Comparison of ENCODE assay signal across 19 mouse cellular contexts in the genomic region with DNA sequence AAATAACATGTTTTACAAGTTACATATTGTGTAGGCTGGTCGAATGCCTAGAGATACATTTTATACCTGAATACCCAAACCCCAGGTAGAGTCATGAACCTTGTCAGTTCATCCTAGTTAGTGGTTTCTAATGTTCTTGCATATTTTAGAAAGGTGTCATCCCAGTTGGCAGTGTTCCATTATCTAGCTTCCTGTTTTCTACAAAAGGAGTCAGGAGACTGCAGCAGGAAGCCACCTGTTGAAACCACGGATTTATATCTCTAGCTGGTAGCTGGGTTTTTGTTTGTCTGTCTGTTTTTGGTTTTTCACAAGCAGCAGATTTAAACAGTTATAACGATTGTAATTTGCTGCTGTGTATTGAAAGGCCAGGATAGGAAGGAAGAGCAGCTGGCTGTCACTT.
DNase-seq lines count a peak whose midpoint lies in the region; ATAC-seq and TF ChIP-seq lines count a peak whose summit lies in the region.
"Had no signal": no experiment of that assay in that cellular context is flagged by ENCODE, and none has a peak within 500 bp of the region (broad histone marks: within the 10 kb centered on the region; RNA-seq: fewer than 3 reads in every experiment).

No protein-coding gene starts in this region.

- in situ Hi-C loops in Patski (cut with MboI; ENCODE audit: low pct_unique_long_range_greater_than_20kb): no loop called here

- H3K27me3 ChIP-seq in kidney, adult 2 months (replicated peaks; ENCODE audit: control insufficient read depth, insufficient read depth, low read length): no peaks in the 10 kb centered on the region
- H3K27me3 ChIP-seq in kidney, embryonic 14.5 days (ENCODE audit: control insufficient read depth, insufficient read depth, low read length): no peaks in the 10 kb centered on the region
- H3K27me3 ChIP-seq in Patski: no peaks in the 10 kb centered on the region
- H3K27me3 ChIP-seq: embryonic facial prominence, embryonic 15.5 days; midbrain, embryonic 15.5 days had no signal

- no peak overlapping the region for H3K4me2 ChIP-seq in kidney, embryonic 14.5 days (replicated peaks; ENCODE audit: low read depth, low read length)
- H3K4me2 ChIP-seq: embryonic facial prominence, embryonic 15.5 days; heart, embryonic 11.5 days; liver, embryonic 11.5 days; midbrain, embryonic 15.5 days had no signal

- POLR2A ChIA-PET in Patski (lab: Charles Lee): no interaction called here

- TF ChIP-seq POLR2A in kidney, adult 2 months (IDR thresholded peaks at IDR 0.05; ENCODE audit: low read depth, low read length): no peak

- no peaks in the 10 kb centered on the region for H3K4me1 ChIP-seq in kidney, adult 2 months (ENCODE audit: control insufficient read depth, insufficient read depth, low read length)
- H3K4me1 ChIP-seq in kidney, embryonic 14.5 days (ENCODE audit: control insufficient read depth, insufficient read depth, low read length): no peaks in the 10 kb centered on the region
- H3K4me1 ChIP-seq: embryonic facial prominence, embryonic 15.5 days; limb, embryonic 10.5 days; midbrain, embryonic 15.5 days had no signal

- H3K36me3 ChIP-seq in kidney, adult 2 months (ENCODE audit: control insufficient read depth, insufficient read depth, low read length): 0 out of 2 replicates have a peak, but pooled peaks cover 2% of the 10 kb centered on the region
- no peaks in the 10 kb centered on the region for H3K36me3 ChIP-seq in kidney, embryonic 14.5 days (ENCODE audit: control insufficient read depth, insufficient read depth, low read length)
- H3K36me3 ChIP-seq: midbrain, embryonic 15.5 days had no signal

- no peak overlapping the region for H3K9ac ChIP-seq in kidney, embryonic 14.5 days (ENCODE audit: low read depth, low read length)
- H3K9ac ChIP-seq: embryonic facial prominence, embryonic 15.5 days; midbrain, embryonic 15.5 days had no signal

- no peak for TF ChIP-seq CTCF in kidney, adult 2 months (conservative IDR thresholded peaks at IDR 0.05; ENCODE audit: insufficient read depth, insufficient read length, low read depth, low read length)
- no peak for TF ChIP-seq CTCF in Patski (IDR thresholded peaks at IDR 0.05)

- CTCF ChIA-PET in Patski (lab: Charles Lee): no interaction called here

- ATAC-seq in kidney, embryonic 14.5 days (ENCODE audit: low FRiP score, low TSS enrichment): no peak
- no peak for ATAC-seq in Patski
- peak; percentile 56; the same call in 1 of the 2 replicates for ATAC-seq in megakaryocyte, adult 5-6 weeks (ENCODE audit: poor library complexity, severe bottlenecking)
- ATAC-seq in monocyte, adult 5-6 weeks (replicated peaks; ENCODE audit: insufficient number of reproducible peaks, low FRiP score, low TSS enrichment, poor library complexity, severe bottlenecking): no peak
- ATAC-seq: midbrain, embryonic 15.5 days had no signal

- peak; percentile 39 for DNase-seq in kidney, adult 2 months
- peak; percentile 53 for DNase-seq in CD4-positive helper T cell, adult 2 months (ENCODE audit: low read depth, low spot score)
- DNase-seq in Patski (ENCODE audit: low read depth, low spot score): peak; percentile 4
- DNase-seq in embryo, embryonic 9.5 days (ENCODE audit: extremely low spot score): no peak
- DNase-seq in c-Kit-positive CD71-positive TER-119-positive erythroid progenitor cells, embryonic 14.5 days (ENCODE audit: low spot score): no peak
- DNase-seq: cerebellum, postnatal 25 days; gastrocnemius, postnatal 14 days; heart, postnatal 14 days; lung, adult 2 months had no signal

- 59% methylated on average over 3 of the region's 3 CpGs for WGBS in kidney, adult 2 months
- WGBS in kidney, embryonic 14.5 days: 80% methylated on average over 3 of the region's 3 CpGs

- H3K27ac ChIP-seq in kidney, adult 2 months (ENCODE audit: insufficient read depth, low read depth, low read length): no peak overlapping the region
- no peak overlapping the region for H3K27ac ChIP-seq in kidney, embryonic 14.5 days (ENCODE audit: low read depth, low read length)
- H3K27ac ChIP-seq: embryonic facial prominence, embryonic 15.5 days; kidney, postnatal 0 days; left cerebral cortex, adult 2 months; limb, embryonic 10.5 days; midbrain, embryonic 15.5 days had no signal

- H3K4me3 ChIP-seq in kidney, adult 2 months (ENCODE audit: insufficient read depth, low read depth, low read length): no peak overlapping the region
- H3K4me3 ChIP-seq in kidney, embryonic 14.5 days (ENCODE audit: low read length): no peak overlapping the region
- H3K4me3 ChIP-seq: embryonic facial prominence, embryonic 15.5 days; left cerebral cortex, adult 2 months; limb, embryonic 10.5 days; midbrain, embryonic 15.5 days had no signal

- H3K9me3 ChIP-seq in kidney, embryonic 14.5 days (ENCODE audit: control insufficient read depth, low read length): no peaks in the 10 kb centered on the region
- H3K9me3 ChIP-seq: embryonic facial prominence, embryonic 15.5 days; limb, embryonic 10.5 days; midbrain, embryonic 15.5 days had no signal

Comparison
In these comparisons a context has a peak if more than half of its experiments do, and no peak if none do; other contexts are left out.
1. DNase-seq: peak in kidney, adult 2 months (single experiment), CD4-positive helper T cell, adult 2 months (single experiment) and Patski (single experiment); none in embryo, embryonic 9.5 days (single experiment) and c-Kit-positive CD71-positive TER-119-positive erythroid progenitor cells, embryonic 14.5 days (single experiment).